Mouse (Mus musculus) adrenal gland, postnatal 10 days (tissue): ENCODE data around the gene Cav2. TPM values are rescaled to one million over a fixed set of nuclear protein-coding genes. Genes with fewer than 3 reads are reported as not detected.
A peak's percentile ranks its signal among the peaks of the same experiment; 100 is the strongest.

Source experiments
- DNase-seq: peaks from one replicate; pipeline ENCODE4 v3.0.0; 2021; ENCODE audit warnings: mixed read lengths
- total RNA-seq, 2 experiments: library from RNA; stranded (reverse); gene quantifications; 2 replicates each; pipeline ENCODE4 v1.2.3; 2021

The Cav2 gene
- total RNA-seq, 2 experiments from 2014 or later: 53.3 to 63.3 TPM

DNA sequence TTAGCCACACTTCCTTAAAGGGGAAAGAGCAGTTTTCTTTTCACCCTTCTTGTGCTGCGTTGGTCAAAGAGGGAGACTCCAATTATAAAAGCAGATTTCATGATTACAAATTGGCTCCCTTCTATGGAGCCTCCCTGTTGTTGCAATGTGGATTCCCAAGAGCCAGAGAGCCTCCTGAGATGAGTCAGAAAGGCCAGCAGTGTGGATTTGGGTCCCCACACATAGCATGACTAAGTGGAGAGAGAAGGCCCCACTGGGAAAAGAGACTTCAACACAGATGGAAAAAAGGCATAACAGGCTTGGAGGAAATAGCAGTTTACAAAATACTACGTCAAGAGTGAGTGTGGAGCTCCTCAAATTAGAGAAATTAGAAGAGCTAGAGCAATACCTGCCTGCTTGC lies 28.3 kb downstream of the Cav2 start:
- peak; percentile 52 for DNase-seq

DNA sequence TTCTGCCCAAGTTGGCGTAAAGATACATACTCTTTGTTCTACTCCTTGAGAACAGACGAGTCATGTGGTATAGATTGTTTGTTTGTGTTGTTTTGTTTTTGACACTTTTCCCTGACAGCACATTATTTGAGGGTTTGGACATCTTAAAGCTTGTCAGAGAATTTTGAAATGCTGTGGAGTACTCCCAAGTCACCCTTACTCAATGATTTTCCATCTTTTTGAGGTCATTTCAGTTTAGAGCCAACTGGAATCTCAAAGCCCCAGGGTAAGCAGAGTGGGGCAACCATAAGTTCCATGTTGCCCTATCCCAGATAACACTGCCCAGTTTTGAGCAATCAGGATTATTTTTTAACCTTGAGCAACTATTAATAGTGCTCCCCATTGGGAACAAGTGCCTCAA lies 33.3 kb downstream of the Cav2 start:
- DNase-seq: peak; percentile 15

DNA sequence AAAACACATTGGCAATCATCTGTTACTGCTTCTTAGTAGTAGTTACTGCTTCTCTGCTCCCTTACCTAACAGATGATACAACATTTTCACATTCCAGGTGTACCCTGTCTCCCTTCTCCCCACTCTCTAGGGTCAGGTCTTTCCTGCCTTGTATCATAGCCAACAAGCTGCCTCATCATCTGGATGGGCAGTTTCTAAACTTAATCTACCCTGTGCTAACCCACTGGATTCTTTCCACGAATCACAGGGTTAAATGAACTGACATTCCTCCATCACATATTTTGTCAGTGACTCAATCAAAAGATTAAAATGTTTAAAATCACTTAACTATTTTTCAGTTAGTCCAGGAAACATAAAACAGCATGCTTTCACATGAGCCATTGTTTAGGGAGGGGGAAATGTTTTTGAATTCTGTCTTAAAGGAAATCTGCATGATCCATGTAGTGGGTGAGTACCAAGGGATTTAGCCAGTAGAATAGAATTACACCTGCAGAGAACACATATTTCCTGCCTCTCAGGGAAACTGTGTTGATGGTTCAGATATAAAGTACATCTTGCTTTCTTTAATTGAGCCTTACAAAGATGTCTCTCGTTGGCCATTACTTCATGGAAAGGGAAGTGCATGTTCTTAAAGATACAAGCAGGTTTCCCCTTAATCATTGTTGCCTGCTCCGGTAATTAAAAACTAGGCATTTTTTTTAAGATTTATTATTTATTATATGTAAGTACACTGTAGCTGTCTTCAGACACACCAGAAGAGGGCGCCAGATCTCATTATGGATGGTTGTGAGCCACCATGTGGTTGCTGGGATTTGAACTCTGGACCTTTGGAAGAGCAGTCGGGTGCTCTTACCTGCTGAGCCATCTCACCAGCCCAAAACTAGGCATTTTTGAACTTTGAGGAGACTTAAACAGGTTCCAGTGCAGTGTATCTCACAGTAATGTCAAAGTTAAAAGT lies 34.0 kb downstream of the Cav2 start:
- no peak for DNase-seq

DNA sequence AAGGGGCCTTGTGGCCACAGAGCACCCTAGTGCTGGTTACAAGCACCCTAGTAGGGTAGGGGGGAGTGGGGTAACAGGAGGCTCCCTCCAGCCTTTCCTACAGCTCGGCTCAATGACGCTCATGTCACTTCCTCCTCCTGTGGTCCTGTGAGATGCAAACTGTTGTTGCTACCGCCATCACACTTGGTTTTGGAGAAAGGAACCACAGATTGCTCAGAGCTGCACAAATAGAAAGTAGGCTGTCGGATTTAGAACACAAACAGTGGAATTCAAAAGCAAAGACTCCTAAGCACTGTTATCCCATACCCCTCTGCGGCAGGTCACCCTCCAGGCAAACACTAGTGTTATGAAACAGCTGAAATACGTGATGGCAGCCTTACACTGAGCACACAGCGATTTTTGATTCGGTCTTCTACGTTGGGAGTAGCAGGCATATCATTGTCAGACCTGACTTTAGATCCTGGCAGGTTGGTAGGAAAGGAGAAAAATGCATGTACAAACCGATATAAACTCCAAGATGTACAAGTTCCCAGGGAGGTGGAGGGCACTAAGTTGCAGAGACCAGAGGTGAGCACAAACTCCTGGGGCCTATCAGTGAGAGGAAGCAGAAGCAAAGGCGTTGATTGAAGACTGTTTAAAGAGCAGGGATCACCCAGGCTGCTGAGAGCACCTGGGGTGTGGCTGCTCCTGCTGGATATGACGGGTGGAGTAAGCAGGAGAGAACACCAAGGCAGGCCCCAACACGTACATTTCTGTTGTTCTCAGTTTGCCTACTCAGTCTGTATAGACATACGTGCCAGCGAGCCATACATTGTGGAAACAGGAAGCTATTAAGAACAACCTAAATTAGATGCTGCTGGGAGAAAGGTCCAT lies 35.5 kb downstream of the Cav2 start:
- DNase-seq: no peak

DNA sequence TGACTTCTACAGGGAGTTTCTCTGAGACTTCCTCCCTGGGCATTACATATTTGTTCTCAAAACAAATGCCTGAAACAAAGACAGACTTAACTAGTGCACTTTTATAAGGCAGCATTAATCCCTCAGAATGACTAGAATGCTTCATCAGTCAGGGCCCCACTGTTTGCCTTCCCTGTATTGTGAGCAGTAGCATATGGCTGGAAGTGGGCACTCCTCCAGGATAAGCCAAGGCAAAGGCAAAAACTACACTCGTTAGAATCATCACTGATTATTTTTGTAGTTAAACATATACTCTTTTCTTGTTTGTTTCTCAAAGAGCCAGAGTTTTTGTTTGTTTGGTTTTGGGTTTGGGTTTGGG lies 36.2 kb downstream of the Cav2 start:
- DNase-seq: no peak

DNA sequence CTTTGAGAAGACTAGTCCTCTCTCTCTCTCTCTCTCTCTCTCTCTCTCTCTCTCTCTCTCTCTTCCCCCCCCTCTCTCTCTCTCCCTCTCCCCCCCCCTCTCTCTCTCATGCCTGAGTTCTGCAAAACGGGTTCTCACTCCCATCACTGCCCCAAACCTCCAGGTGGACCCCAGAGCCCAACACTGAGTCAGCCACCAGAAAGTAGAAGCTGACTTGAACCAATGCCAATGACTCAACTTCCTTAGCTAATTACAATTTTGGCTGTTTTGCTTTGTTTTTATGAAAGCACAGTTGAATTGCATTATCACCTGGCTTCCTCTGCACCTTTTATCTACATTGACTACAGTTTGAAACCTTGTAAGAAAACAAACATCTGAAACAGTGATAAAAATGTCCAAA lies 37.0 kb downstream of the Cav2 start:
- no peak for DNase-seq

DNA sequence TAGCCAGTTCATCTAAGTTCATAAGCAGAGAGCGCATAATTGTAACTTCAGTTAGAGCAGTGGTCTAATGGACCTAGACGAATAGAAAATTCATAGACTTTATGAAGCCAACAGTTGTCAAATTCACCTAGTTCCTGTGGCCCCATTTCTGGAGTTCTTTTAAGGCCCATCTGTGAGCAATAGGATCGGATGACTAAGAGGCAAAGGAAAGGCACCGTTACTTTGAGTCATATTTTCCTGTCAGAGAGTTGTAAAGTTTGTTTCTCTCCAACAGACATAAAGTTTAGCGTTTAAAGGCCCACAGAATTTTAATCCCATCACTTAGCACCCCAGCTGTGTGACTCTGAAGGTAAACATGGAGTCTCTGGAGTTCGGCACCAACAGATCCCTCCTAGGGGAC lies 41.0 kb downstream of the Cav2 start:
- no peak for DNase-seq

DNA sequence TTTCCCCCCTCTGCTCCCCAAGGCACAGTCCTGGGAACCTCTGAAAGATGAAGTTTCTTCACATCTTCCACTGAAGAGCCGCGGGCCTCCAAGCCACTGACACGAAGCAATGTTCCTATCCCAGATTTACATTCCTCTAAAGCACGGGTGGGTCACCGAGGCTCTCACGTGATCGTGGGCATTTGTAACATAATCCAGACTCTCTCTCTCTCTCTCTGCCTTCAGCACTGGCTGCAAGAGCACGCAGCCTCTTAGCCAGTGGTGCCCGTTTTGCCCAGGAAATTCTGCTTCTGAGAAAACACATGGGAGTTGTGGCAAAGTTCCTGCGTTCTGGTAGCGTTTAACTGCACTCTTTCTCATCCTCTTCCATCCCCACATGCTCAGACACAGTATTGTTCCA lies 46.2 kb downstream of the Cav2 start:
- DNase-seq: no peak

DNA sequence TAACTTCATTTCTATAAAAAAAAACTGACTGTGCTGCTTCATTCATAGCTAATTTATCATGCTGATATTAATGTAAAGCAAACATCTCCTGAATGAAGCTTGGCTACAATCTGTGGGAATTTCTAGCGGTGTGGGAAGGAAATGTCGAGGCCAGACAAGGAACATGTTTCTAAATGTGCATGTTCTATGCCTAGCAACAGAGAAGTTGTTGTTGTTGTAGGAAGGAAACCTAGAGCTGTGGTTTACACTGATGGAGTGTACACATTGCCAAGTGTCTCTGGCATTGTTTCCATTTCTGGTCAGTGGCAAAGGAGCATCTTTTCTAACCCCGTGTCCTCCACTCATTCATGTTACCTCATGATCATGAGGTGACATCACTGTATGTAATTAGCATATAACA lies 48.8 kb downstream of the Cav2 start:
- DNase-seq: no peak

DNA sequence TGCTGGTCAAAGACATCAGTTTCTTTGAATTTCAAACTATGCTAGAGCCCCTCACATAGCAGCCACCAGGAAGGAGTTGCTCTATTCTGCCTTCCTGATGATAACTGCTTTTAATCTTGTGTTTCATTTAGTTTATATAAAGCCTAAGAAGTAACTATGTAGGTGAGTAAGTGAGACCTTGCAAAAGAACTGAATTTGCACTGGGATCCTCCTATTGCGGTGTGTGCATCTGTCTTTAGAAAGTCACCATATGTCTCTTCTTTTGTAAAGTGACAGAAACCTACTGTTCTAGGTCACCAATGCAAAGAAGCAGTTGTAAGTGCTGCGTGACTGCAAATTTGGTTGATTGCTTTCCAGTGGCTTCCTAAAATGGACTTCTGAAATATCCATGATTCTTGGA lies 56.7 kb downstream of the Cav2 start:
- no peak for DNase-seq

Other genes starting within 250 kb of the Cav2 start
- gene Tes, start 216.0 kb upstream of the Cav2 start, total RNA-seq: 10 to 100 TPM in 1 of 2 experiments, 1 to 10 TPM in 1; 8.6 to 10.9 TPM
- gene Cav1, start 25.1 kb downstream of the Cav2 start, total RNA-seq: 100 to 1,000 TPM; 503 to 507 TPM
- 10 to 100 TPM; 13.0 to 17.5 TPM for gene Met, start 182.6 kb downstream of the Cav2 start, total RNA-seq